Mouse (Mus musculus) embryonic facial prominence, embryonic 14.5 days (tissue): Measurements from ENCODE around the gene Nppb. TPM values are rescaled to one million over a fixed set of nuclear protein-coding genes. Genes with fewer than 3 reads are reported as not detected.
A peak's percentile ranks its signal among the peaks of the same experiment; 100 is the strongest.

Source experiments
- ATAC-seq: fragments of 200-750 bp; cut with Nextera tagmentation; 2 replicates; pipeline ENCODE4 v1.8.0; 2017; ENCODE audit warnings: low read depth, moderate number of reproducible peaks, moderate TSS enrichment
- DNase-seq: peaks from one replicate; pipeline ENCODE4 v3.0.0-alpha.2; 2015; ENCODE audit warnings: low spot score
- H3K27ac ChIP-seq: fragments of 300-500 bp; sonication (generic); replicated peaks from 2 replicates; pipeline ENCODE4 v1.5.1; 2014; ENCODE audit warnings: low read depth, mild to moderate bottlenecking, low read length, moderate library complexity
- H3K27me3 ChIP-seq: fragments of 300-500 bp; sonication (generic); replicated peaks from 2 replicates; pipeline ENCODE4 v1.6.1; 2014; ENCODE audit warnings: low read length; ENCODE audit not compliant: control insufficient read depth, insufficient read depth
- H3K36me3 ChIP-seq: fragments of 300-500 bp; sonication (generic); 2 replicates; pipeline ENCODE4 v1.6.1; 2014; ENCODE audit warnings: low read length, mixed read lengths; ENCODE audit not compliant: control insufficient read depth, insufficient read depth
- H3K4me1 ChIP-seq: fragments of 300-500 bp; sonication (generic); 2 replicates; pipeline ENCODE4 v1.6.1; 2014; ENCODE audit warnings: antibody characterized with exemption, low read length; ENCODE audit not compliant: control insufficient read depth, insufficient read depth
- H3K4me2 ChIP-seq: fragments of 300-500 bp; sonication (generic); 2 replicates; pipeline ENCODE4 v1.6.1; 2014; ENCODE audit warnings: low read depth, mild to moderate bottlenecking, low read length, moderate library complexity, mixed read lengths
- H3K4me3 ChIP-seq: fragments of 300-500 bp; sonication (generic); 2 replicates; pipeline ENCODE4 v1.5.1; 2014; ENCODE audit warnings: low read depth, mild to moderate bottlenecking, low read length
- H3K9ac ChIP-seq: fragments of 300-500 bp; sonication (generic); 2 replicates; pipeline ENCODE4 v1.6.1; 2014; ENCODE audit warnings: low read depth, mild to moderate bottlenecking, low read length, moderate library complexity, mixed read lengths
- H3K9me3 ChIP-seq: fragments of 300-500 bp; sonication (generic); 2 replicates; pipeline ENCODE4 v1.6.1; 2016; ENCODE audit warnings: low read length; ENCODE audit not compliant: control insufficient read depth
- WGBS: fragments of 180-500 bp; shearing (Covaris S2); extraction: QIAGEN DNeasy Blood & Tissue Kit; methylation state at CpG from one replicate; pipeline ENCODE4 v1.1.7; 2014; 5-methylcytosine and 5-hydroxymethylcytosine counted together
- polyA plus RNA-seq: library from polyadenylated mRNA; unstranded; fragments of >200 nt; fragmentation: Nextera tagmentation; extraction: Ambion mirVana; gene quantifications from 2 replicates; pipeline ENCODE4 v1.2.1, GENCODE M21; 2014

Nppb gene
- polyA plus RNA-seq, 1 experiment from 2014 or later: not detected

DNA sequence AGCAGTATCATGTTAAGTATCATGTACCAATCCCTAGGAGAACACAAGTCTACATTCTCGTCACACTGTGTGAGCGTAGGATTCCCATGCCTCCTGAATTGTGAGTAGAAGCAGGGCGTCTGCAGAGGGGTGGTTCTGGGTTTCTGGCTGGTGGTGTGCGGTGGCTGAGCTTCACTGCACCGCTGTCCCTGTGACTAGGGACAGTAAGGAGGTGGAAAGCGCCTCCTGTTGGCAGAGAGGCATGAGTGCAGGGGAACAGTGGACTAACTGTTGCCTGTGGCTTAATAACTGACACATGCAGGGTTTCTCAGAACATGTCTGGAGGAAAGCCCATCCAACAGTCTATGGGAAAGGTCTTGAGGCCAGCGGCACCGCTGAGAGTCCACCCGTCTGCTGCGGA is 29.8 kb downstream of the Nppb start:
- Histone ChIP-seq H3K4me3 (no peak overlapping the region), H3K27ac (no peak overlapping the region), H3K36me3 (peaks cover 97% of the 10 kb centered on the region), H3K9me3 (no peaks in the 10 kb centered on the region), H3K27me3 (no peaks in the 10 kb centered on the region), H3K4me2 (no peak overlapping the region), H3K4me1 (no peaks in the 10 kb centered on the region), H3K9ac (no peak overlapping the region)
- no peak for DNase-seq
- ATAC-seq: no peak
- 77% methylated on average over 10 of the region's 10 CpGs for WGBS

- H3K36me3 ChIP-seq: peaks cover 97% of the 10 kb centered on the region
- H3K4me3 ChIP-seq: no peak overlapping the region
- H3K4me1 ChIP-seq: no peaks in the 10 kb centered on the region
- 72% methylated on average over 3 of the region's 3 CpGs for WGBS
- DNase-seq (no peak), ATAC-seq (no peak)
- H3K27me3 ChIP-seq: no peaks in the 10 kb centered on the region
- no peak overlapping the region for H3K9ac ChIP-seq
- H3K27ac ChIP-seq: no peak overlapping the region
- H3K4me2 ChIP-seq: no peak overlapping the region
- H3K9me3 ChIP-seq: no peaks in the 10 kb centered on the region
Observed at GRCm38 (mm10) chr4:148016981-148017380, 31.4 kb downstream of the Nppb start.

- Histone ChIP-seq H3K9me3 (no peaks in the 10 kb centered on the region), H3K4me3 (no peak overlapping the region), H3K9ac (no peak overlapping the region), H3K27ac (peak overlapping the region; percentile 53), H3K4me2 (no peak overlapping the region), H3K4me1 (no peaks in the 10 kb centered on the region), H3K36me3 (peaks cover 96% of the 10 kb centered on the region), H3K27me3 (no peaks in the 10 kb centered on the region)
- 39% methylated on average over 2 of the region's 2 CpGs for WGBS
- ATAC-seq (peak; percentile 62), DNase-seq (peak; percentile 40)
Observed at GRCm38 (mm10) chr4:148018410-148018809, 32.8 kb downstream of the Nppb start.

GRCm38 (mm10) chr4:148024003-148024402 is 38.4 kb downstream of the Nppb start:
- no peak overlapping the region for H3K4me3 ChIP-seq
- no peak for DNase-seq
- H3K9ac ChIP-seq: no peak overlapping the region
- no peak for ATAC-seq
- no peak overlapping the region for H3K4me2 ChIP-seq
- H3K36me3 ChIP-seq: peaks cover 88% of the 10 kb centered on the region
- no peaks in the 10 kb centered on the region for H3K27me3 ChIP-seq
- no peak overlapping the region for H3K27ac ChIP-seq
- 90% methylated on average over 3 of the region's 3 CpGs for WGBS
- H3K9me3 ChIP-seq: no peaks in the 10 kb centered on the region
- H3K4me1 ChIP-seq: no peaks in the 10 kb centered on the region

GRCm38 (mm10) chr4:148029297-148029696 is 43.7 kb downstream of the Nppb start:
- Histone ChIP-seq H3K9me3 (no peaks in the 10 kb centered on the region), H3K36me3 (peaks cover 55% of the 10 kb centered on the region), H3K4me3 (no peak overlapping the region), H3K27me3 (no peaks in the 10 kb centered on the region), H3K27ac (no peak overlapping the region), H3K4me1 (no peaks in the 10 kb centered on the region), H3K9ac (no peak overlapping the region), H3K4me2 (no peak overlapping the region)
- WGBS: 93% methylated on average over 7 of the region's 7 CpGs
- DNase-seq (no peak), ATAC-seq (no peak)

- 78% methylated on average over 5 of the region's 5 CpGs for WGBS
- Histone ChIP-seq H3K9me3 (no peaks in the 10 kb centered on the region), H3K4me3 (no peak overlapping the region), H3K36me3 (peaks cover 51% of the 10 kb centered on the region), H3K27me3 (no peaks in the 10 kb centered on the region), H3K4me2 (no peak overlapping the region), H3K9ac (no peak overlapping the region), H3K4me1 (no peaks in the 10 kb centered on the region), H3K27ac (no peak overlapping the region)
- ATAC-seq: no peak
- no peak for DNase-seq
Observed at GRCm38 (mm10) chr4:148030506-148030905, 44.9 kb downstream of the Nppb start.

GRCm38 (mm10) chr4:148033858-148034410 is 48.3 kb downstream of the Nppb start:
- H3K36me3 ChIP-seq: peaks cover 31% of the 10 kb centered on the region
- DNase-seq (no peak), ATAC-seq (no peak)
- no peak overlapping the region for H3K4me2 ChIP-seq
- 84% methylated on average over 7 of the region's 7 CpGs for WGBS
- no peak overlapping the region for H3K27ac ChIP-seq
- H3K4me3 ChIP-seq: no peak overlapping the region
- no peak overlapping the region for H3K9ac ChIP-seq
- peaks cover 6% of the 10 kb centered on the region for H3K4me1 ChIP-seq
- H3K9me3 ChIP-seq: no peaks in the 10 kb centered on the region
- H3K27me3 ChIP-seq: no peaks in the 10 kb centered on the region

DNA sequence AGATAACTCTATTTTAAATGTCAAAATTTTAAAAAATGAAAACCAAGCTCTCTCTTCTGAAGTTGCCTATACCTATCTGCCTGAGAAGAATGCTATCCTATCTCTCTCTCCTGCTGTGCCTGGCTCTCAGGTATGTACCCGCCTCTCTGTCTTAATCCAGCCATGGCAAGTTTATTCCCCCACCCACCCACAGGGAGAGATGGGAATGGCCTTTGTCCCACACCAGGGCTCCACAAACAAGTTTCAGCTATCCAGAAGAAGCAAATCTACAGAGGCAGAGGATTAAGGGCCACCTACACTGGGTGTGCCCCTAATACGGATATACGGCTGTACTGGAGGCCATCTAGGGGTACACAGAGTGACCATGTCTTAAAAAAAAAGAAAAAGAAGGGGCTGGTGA is 49.9 kb downstream of the Nppb start:
- no peaks in the 10 kb centered on the region for H3K9me3 ChIP-seq
- no peak overlapping the region for H3K4me2 ChIP-seq
- no peaks in the 10 kb centered on the region for H3K27me3 ChIP-seq
- no peak overlapping the region for H3K4me3 ChIP-seq
- no peak for DNase-seq
- no peak overlapping the region for H3K27ac ChIP-seq
- no peak overlapping the region for H3K9ac ChIP-seq
- H3K4me1 ChIP-seq: peaks cover 19% of the 10 kb centered on the region
- ATAC-seq: no peak
- H3K36me3 ChIP-seq: peaks cover 24% of the 10 kb centered on the region
- 90% methylated on average over 3 of the region's 3 CpGs for WGBS
